Mouse (Mus musculus) liver, embryonic 15.5 days (tissue): Measurements from ENCODE around the gene Palm3. TPM values are rescaled to one million over a fixed set of nuclear protein-coding genes. Genes with fewer than 3 reads are reported as not detected.
A peak's percentile ranks its signal among the peaks of the same experiment; 100 is the strongest.
"Not testable (repeated sequence)": the region's sequence is repeated elsewhere in the genome, so short reads cannot be mapped to it uniquely, and the experiment has no call there.

Source experiments
- ATAC-seq: fragments of 200-750 bp; cut with Nextera tagmentation; 2 replicates; pipeline ENCODE4 v1.8.0; 2017; ENCODE audit warnings: moderate number of reproducible peaks, mild to moderate bottlenecking, moderate library complexity; ENCODE audit not compliant: insufficient read depth
- H3K27ac ChIP-seq: fragments of 300-500 bp; sonication (generic); replicated peaks from 2 replicates; pipeline ENCODE4 v1.5.1; 2015; ENCODE audit warnings: mild to moderate bottlenecking, inconsistent platforms
- H3K27me3 ChIP-seq: fragments of 300-500 bp; sonication (generic); 2 replicates; pipeline ENCODE4 v1.6.1; 2015; ENCODE audit warnings: mild to moderate bottlenecking, inconsistent platforms
- H3K36me3 ChIP-seq: fragments of 300-500 bp; sonication (generic); replicated peaks from 2 replicates; pipeline ENCODE4 v1.6.1; 2015; ENCODE audit warnings: moderate library complexity, mild to moderate bottlenecking, inconsistent platforms
- H3K4me1 ChIP-seq: fragments of 300-500 bp; sonication (generic); replicated peaks from 2 replicates; pipeline ENCODE4 v1.6.1; 2015; ENCODE audit warnings: inconsistent platforms
- H3K4me2 ChIP-seq: fragments of 300-500 bp; sonication (generic); 2 replicates; pipeline ENCODE4 v1.6.1; 2015; ENCODE audit warnings: moderate library complexity, mild to moderate bottlenecking, inconsistent platforms
- H3K4me3 ChIP-seq: fragments of 300-500 bp; sonication (generic); replicated peaks from 2 replicates; pipeline ENCODE4 v1.5.1; 2015; ENCODE audit warnings: mild to moderate bottlenecking, inconsistent platforms
- H3K9ac ChIP-seq: fragments of 300-500 bp; sonication (generic); 2 replicates; pipeline ENCODE4 v1.6.1; 2015; ENCODE audit warnings: moderate library complexity, mild to moderate bottlenecking, inconsistent platforms
- H3K9me3 ChIP-seq: fragments of 300-500 bp; sonication (generic); replicated peaks from 2 replicates; pipeline ENCODE4 v1.6.1; 2016; ENCODE audit warnings: inconsistent platforms
- WGBS: fragments of 180-500 bp; shearing (Covaris S2); methylation state at CpG from one replicate; pipeline ENCODE4 v1.1.7; 2015; ENCODE audit warnings: mixed read lengths; ENCODE audit not compliant: insufficient replicate concordance; 5-methylcytosine and 5-hydroxymethylcytosine counted together
- polyA plus RNA-seq: library from polyadenylated mRNA; unstranded; fragments of >200 nt; fragmentation: Nextera tagmentation; extraction: Ambion mirVana; gene quantifications from 2 replicates; pipeline ENCODE4 v1.2.1, GENCODE M21; 2015

Gene Palm3
- polyA plus RNA-seq, 1 experiment from 2014 or later, result 0.23 TPM

GRCm38 (mm10) chr8:83980845-83981244 lies 40.4 kb upstream of the Palm3 start:
- peaks cover 43% of the 10 kb centered on the region for H3K36me3 ChIP-seq
- no peak for ATAC-seq
- peaks cover 28% of the 10 kb centered on the region for H3K4me1 ChIP-seq
- H3K4me2 ChIP-seq, result no peak overlapping the region
- H3K27ac ChIP-seq, result no peak overlapping the region
- H3K9me3 ChIP-seq, result no peaks in the 10 kb centered on the region
- H3K4me3 ChIP-seq, result no peak overlapping the region
- H3K27me3 ChIP-seq, result no peaks in the 10 kb centered on the region
- 74% methylated on average over 8 of the region's 8 CpGs for WGBS
- no peak overlapping the region for H3K9ac ChIP-seq

- no peak overlapping the region for H3K9ac ChIP-seq
- ATAC-seq, result no peak
- H3K27ac ChIP-seq, result no peak overlapping the region
- peaks cover 50% of the 10 kb centered on the region for H3K36me3 ChIP-seq
- H3K9me3 ChIP-seq, result no peaks in the 10 kb centered on the region
- no peaks in the 10 kb centered on the region for H3K27me3 ChIP-seq
- no peak overlapping the region for H3K4me3 ChIP-seq
- peaks cover 28% of the 10 kb centered on the region for H3K4me1 ChIP-seq
- no peak overlapping the region for H3K4me2 ChIP-seq
- WGBS, result 87% methylated on average over 7 of the region's 7 CpGs
These were observed 39.7 kb upstream of the Palm3 start for GRCm38 (mm10) chr8:83981533-83981932.

- 56% methylated on average over 4 of the region's 4 CpGs for WGBS
- ATAC-seq, result peak; percentile 51; the same call in 1 of the 2 replicates
These were observed 38.8 kb upstream of the Palm3 start for GRCm38 (mm10) chr8:83982449-83982848.

GRCm38 (mm10) chr8:83983222-83983621 lies 38.0 kb upstream of the Palm3 start:
- H3K4me2 ChIP-seq, H3K27me3 ChIP-seq, H3K4me3 ChIP-seq, H3K27ac ChIP-seq, H3K9me3 ChIP-seq, H3K9ac ChIP-seq, ATAC-seq: not testable (repeated sequence)
- H3K36me3 ChIP-seq, result peaks cover 67% of the 10 kb centered on the region
- peaks cover 13% of the 10 kb centered on the region; the same call in 1 of the 2 replicates for H3K4me1 ChIP-seq
- WGBS, result 91% methylated on average over 2 of the region's 2 CpGs

More at GRCm38 (mm10) chr8:83982449-83982848, 38.8 kb upstream of the Palm3 start:
- Histone ChIP-seq H3K36me3 (peaks cover 59% of the 10 kb centered on the region), H3K4me1 (peaks cover 20% of the 10 kb centered on the region), H3K9me3 (no peaks in the 10 kb centered on the region), H3K9ac (no peak overlapping the region), H3K27me3 (no peaks in the 10 kb centered on the region), H3K27ac (no peak overlapping the region), H3K4me3 (no peak overlapping the region), H3K4me2 (no peak overlapping the region)

- no peaks in the 10 kb centered on the region for H3K9me3 ChIP-seq
- H3K36me3 ChIP-seq, result peaks cover 76% of the 10 kb centered on the region
- no peak for ATAC-seq
- peaks cover 38% of the 10 kb centered on the region for H3K4me1 ChIP-seq
- 51% methylated on average over 7 of the region's 7 CpGs for WGBS
- H3K27ac ChIP-seq, result no peak overlapping the region; the same call in 1 of the 2 replicates
- H3K4me2 ChIP-seq, result no peak overlapping the region
- no peaks in the 10 kb centered on the region for H3K27me3 ChIP-seq
- no peak overlapping the region for H3K4me3 ChIP-seq
- H3K9ac ChIP-seq, result no peak overlapping the region
These were observed 32.0 kb upstream of the Palm3 start for GRCm38 (mm10) chr8:83989243-83989642.

- no peak overlapping the region for H3K27ac ChIP-seq
- no peak overlapping the region for H3K9ac ChIP-seq
- H3K9me3 ChIP-seq, result no peaks in the 10 kb centered on the region
- ATAC-seq, result no peak
- H3K4me3 ChIP-seq, result no peak overlapping the region
- peaks cover 43% of the 10 kb centered on the region for H3K4me1 ChIP-seq
- no peak overlapping the region for H3K4me2 ChIP-seq
- WGBS, result 87% methylated on average over 14 of the region's 14 CpGs
- no peaks in the 10 kb centered on the region for H3K27me3 ChIP-seq
- H3K36me3 ChIP-seq, result peaks cover 74% of the 10 kb centered on the region
These were observed 31.1 kb upstream of the Palm3 start for GRCm38 (mm10) chr8:83990170-83990569.

- Histone ChIP-seq H3K9ac (no peak overlapping the region; the same call in 1 of the 2 replicates), H3K27ac (peak overlapping the region; percentile 61), H3K4me2 (peak overlapping the region; percentile 33), H3K27me3 (no peaks in the 10 kb centered on the region), H3K4me1 (peaks cover 56% of the 10 kb centered on the region), H3K36me3 (peaks cover 54% of the 10 kb centered on the region), H3K4me3 (no peak overlapping the region), H3K9me3 (no peaks in the 10 kb centered on the region)
- WGBS, result 17% methylated on average over 2 of the region's 2 CpGs
- ATAC-seq, result peak; percentile 29
These were observed 28.8 kb upstream of the Palm3 start for GRCm38 (mm10) chr8:83992488-83992887.

- Histone ChIP-seq H3K9ac (no peak overlapping the region), H3K27ac (peak overlapping the region; percentile 26; the same call in 1 of the 2 replicates), H3K4me1 (peaks cover 65% of the 10 kb centered on the region), H3K4me3 (no peak overlapping the region), H3K9me3 (no peaks in the 10 kb centered on the region), H3K4me2 (no peak overlapping the region), H3K27me3 (no peaks in the 10 kb centered on the region), H3K36me3 (peaks cover 41% of the 10 kb centered on the region)
- 26% methylated on average over 3 of the region's 3 CpGs for WGBS
- ATAC-seq, result no peak
These were observed 27.2 kb upstream of the Palm3 start for GRCm38 (mm10) chr8:83994030-83994429.

GRCm38 (mm10) chr8:83995973-83996372 lies 25.3 kb upstream of the Palm3 start:
- peak overlapping the region; percentile 92 for H3K9ac ChIP-seq
- H3K4me1 ChIP-seq, result peaks cover 74% of the 10 kb centered on the region
- peaks cover 44% of the 10 kb centered on the region for H3K36me3 ChIP-seq
- no peak for ATAC-seq
- WGBS, result 36% methylated on average over 12 of the region's 12 CpGs
- no peaks in the 10 kb centered on the region for H3K27me3 ChIP-seq
- H3K4me3 ChIP-seq, result peak overlapping the region; percentile 84
- H3K9me3 ChIP-seq, result no peaks in the 10 kb centered on the region
- peak overlapping the region; percentile 91; the same call in 1 of the 2 replicates for H3K27ac ChIP-seq
- peak overlapping the region; percentile 99 for H3K4me2 ChIP-seq

GRCm38 (mm10) chr8:83996567-83997505 lies 24.4 kb upstream of the Palm3 start:
- Histone ChIP-seq H3K4me3 (peak overlapping the region; percentile 84), H3K27ac (peak overlapping the region; percentile 91), H3K9me3 (no peaks in the 10 kb centered on the region), H3K4me1 (peaks cover 73% of the 10 kb centered on the region), H3K9ac (peak overlapping the region; percentile 92), H3K36me3 (peaks cover 44% of the 10 kb centered on the region), H3K27me3 (no peaks in the 10 kb centered on the region), H3K4me2 (peak overlapping the region; percentile 99)
- ATAC-seq, result peak; percentile 89
- under 1% methylated on average over 76 of the region's 103 CpGs for WGBS

- H3K36me3 ChIP-seq, result peaks cover 45% of the 10 kb centered on the region
- peak within 1 kb of the TSS; percentile 99 for H3K4me2 ChIP-seq
- peak within 1 kb of the TSS; percentile 84 for H3K4me3 ChIP-seq
- peak within 1 kb of the TSS; percentile 92 for H3K9ac ChIP-seq
- under 1% methylated on average over 55 of the region's 112 CpGs for WGBS
- peaks cover 71% of the 10 kb centered on the region for H3K4me1 ChIP-seq
- ATAC-seq, result no peak
- H3K27ac ChIP-seq, result peak within 1 kb of the TSS; percentile 91
- H3K27me3 ChIP-seq, result no peaks in the 10 kb centered on the region
- no peaks in the 10 kb centered on the region for H3K9me3 ChIP-seq
These were observed 23.6 kb upstream of the Palm3 start, which contains the start of gene Samd1 for GRCm38 (mm10) chr8:83997511-83998141. Gene Samd1 (plus strand): TSS chr8:83997672.
